Mouse (Mus musculus) frontal cortex, adult (tissue): ENCODE results near the gene Robo3.

Experiments used
- ATAC-seq: cut with Nextera tagmentation; 2 replicates; pipeline ENCODE4 v1.9.2; 2017; ENCODE audit warnings: mild to moderate bottlenecking, moderate library complexity, mixed read lengths; ENCODE audit not compliant: low TSS enrichment

The Robo3 gene

GRCm38 (mm10) chr9:37432720-37433421 is at the start of gene Robo3:
TSS of gene Robo3 (minus strand) at chr9:37433246.
- no peak; the same call in 1 of the 2 replicates for ATAC-seq

- ATAC-seq, result peak; percentile 75
Observed at GRCm38 (mm10) chr9:37474923-37475322, 41.9 kb upstream of the Robo3 start.

- no peak for ATAC-seq
Observed at GRCm38 (mm10) chr9:37473611-37474125, 40.6 kb upstream of the Robo3 start.

GRCm38 (mm10) chr9:37462764-37463163 is 29.7 kb upstream of the Robo3 start:
- ATAC-seq, result peak; percentile 48

- ATAC-seq, result no peak
Observed at GRCm38 (mm10) chr9:37461571-37461970, 28.5 kb upstream of the Robo3 start.

DNA sequence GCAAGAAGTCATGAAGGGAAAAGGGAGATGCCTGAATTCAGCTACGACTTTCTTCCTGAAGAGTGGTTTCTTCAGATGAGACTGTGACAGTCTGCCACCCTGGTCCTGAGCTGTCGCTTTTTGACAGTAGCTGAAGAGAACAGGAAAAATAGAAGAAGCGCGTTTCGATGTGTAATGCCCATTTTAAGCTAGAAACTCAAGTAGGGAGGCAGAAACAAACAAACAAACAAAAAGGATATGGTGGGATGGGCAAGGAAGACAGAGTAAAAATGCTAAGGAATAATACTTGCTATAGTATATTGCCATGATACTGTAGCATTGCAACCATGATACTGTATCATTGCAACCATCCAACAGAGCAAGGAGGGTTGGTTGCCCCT is 27.9 kb upstream of the Robo3 start:
- peak; percentile 20; the same call in 1 of the 2 replicates for ATAC-seq

DNA sequence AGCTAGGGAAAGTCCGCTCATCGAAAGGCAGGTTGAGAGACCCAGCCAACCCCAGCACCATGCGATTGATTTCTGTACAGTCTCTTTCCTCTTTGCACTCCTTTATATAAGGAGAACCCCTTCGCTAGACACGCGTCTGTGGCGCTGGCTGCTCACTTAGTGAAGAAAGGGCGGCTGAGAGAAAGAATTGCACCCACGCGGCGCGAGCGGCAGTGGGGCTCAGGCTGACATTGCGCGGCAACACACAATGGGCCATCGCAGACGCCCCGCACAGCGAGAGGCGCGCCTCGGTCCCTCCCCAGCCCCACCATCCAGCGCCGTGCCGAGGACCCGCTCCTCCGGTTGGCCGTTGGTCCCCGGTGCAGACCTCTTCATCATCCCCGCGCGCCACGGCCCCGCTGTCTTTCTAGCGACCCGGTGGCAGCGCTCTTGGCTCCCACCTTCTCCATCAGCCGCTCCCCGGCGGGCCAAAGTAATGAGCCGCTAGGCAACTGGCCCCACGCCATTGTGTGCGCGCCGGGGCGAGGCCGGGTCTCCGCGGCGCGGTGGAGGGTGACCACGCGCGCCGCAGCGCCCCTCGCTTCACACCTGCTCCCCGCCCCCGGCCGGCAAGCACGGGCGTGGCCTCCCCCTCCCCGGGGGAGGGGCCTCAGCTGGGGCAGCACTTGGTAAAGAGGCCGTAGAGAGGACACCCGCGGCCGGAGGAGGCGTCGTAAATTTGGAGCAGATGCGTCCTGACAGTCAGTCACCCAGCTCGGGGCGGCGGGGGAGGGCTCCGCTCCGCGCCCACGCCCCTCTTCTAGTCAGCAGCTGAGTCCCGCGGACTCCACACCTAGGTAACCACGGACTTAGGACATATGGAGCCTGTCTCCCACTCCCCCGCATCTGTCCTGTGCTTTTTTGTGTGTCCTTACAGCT is 27.3 kb upstream of the Robo3 start:
- peak; percentile 47 for ATAC-seq

GRCm38 (mm10) chr9:37459665-37460042 is 26.6 kb upstream of the Robo3 start:
- no peak for ATAC-seq

DNA sequence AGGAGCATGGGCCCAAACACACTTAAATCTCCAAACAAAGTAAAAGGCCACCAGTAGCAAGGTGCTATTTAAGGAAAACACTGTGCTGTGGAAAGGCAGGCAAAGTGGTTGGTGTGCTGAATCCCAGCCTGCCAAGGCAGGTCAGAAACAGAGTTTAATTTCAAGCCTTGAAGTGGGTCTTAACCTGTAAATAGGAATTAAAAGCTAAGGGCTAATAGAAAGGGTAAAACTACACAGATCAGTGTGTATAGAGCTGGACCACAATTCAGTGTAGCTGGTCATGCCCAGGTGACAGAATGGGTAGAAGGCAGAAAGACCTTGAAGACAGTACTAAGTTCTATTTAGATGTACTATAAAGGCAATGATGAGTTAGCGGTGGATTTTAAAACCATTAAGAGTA is 24.1 kb upstream of the Robo3 start:
- ATAC-seq, result no peak

DNA sequence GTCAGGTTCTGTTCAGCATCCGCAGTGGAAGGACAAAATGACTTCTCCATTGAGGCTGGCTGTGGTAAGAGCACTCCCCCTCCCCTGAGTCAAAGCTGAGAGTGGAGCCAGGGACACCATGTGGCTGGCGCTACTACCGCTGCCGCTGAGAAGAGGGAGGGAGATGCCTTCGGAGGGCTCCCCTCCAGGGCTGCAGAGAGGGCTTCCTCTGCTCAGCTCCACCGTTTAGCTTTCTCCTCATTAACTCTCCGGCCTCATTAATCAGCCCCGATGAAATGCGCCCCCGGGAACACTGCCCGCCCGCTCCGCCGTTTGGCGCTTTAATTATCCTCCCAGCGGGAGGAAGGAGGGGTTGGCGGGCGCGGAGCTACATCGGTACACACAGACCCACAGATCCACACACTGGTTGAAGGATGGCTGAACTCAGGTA is 23.4 kb upstream of the Robo3 start:
- peak; percentile 72 for ATAC-seq

DNA sequence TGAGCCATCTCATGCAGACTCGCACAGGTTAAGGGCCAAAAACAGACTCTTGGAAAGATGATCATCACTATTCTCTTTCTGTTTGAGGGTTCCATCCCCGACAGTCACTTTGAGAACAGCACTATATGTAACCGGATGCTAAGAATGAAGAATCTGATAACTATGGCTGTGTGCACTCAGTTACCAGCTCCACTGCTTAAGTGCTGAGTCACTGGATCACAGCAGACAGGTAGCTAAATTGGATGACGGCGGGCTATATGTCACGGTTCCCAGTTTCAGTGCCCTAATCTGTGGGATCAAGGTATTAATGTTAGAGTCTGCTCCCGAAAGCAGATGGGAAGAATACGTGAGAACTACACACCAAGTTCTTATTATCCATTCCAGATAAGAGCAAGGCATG is 22.8 kb upstream of the Robo3 start:
- ATAC-seq, result no peak

GRCm38 (mm10) chr9:37454991-37455390 is 21.9 kb upstream of the Robo3 start:
- no peak for ATAC-seq

DNA sequence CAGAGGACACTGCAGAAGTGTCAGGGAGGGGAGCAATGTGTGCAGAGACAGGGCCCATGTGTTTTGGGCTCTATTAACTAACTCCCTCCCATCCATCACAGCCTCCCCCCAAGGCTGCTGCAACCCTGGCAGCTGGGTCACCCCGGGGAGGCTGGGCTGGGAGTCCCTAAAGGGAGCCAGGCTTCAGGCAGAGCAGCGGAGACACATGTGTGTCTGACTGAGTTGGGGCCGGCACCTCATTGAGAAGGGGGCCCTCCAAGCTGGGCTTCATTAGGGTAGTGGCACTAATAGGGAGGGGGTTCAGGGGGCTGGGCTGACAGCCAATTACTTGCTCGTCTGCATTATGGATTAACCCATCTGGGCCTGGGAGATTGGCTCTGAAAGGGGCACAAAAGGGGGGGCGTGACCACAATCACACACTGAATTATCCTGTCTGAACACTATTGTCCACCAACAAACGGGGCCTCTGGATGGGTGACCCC is 21.0 kb upstream of the Robo3 start:
- ATAC-seq, result no peak

DNA sequence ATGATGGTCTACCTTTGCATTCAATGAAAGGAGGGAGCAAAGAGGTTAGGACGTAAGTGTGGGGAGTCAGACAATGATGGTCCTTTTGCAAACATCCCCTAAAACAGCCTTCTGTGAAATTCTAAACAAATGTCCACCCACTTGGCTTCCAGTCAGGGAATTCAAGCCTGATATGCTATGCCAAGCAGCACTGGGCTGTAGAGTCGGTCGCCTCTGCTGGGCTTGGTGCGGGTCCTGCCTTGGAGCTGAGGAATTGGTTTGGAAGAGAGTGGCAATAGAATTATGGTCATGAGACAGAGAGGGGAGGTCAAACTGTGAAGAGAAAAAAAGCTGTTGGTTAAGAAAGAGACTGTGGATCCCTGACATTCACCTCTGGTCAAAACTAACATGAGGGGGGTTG is 20.3 kb upstream of the Robo3 start:
- no peak for ATAC-seq

- no peak for ATAC-seq
Observed at GRCm38 (mm10) chr9:37452401-37452800, 19.4 kb upstream of the Robo3 start.

DNA sequence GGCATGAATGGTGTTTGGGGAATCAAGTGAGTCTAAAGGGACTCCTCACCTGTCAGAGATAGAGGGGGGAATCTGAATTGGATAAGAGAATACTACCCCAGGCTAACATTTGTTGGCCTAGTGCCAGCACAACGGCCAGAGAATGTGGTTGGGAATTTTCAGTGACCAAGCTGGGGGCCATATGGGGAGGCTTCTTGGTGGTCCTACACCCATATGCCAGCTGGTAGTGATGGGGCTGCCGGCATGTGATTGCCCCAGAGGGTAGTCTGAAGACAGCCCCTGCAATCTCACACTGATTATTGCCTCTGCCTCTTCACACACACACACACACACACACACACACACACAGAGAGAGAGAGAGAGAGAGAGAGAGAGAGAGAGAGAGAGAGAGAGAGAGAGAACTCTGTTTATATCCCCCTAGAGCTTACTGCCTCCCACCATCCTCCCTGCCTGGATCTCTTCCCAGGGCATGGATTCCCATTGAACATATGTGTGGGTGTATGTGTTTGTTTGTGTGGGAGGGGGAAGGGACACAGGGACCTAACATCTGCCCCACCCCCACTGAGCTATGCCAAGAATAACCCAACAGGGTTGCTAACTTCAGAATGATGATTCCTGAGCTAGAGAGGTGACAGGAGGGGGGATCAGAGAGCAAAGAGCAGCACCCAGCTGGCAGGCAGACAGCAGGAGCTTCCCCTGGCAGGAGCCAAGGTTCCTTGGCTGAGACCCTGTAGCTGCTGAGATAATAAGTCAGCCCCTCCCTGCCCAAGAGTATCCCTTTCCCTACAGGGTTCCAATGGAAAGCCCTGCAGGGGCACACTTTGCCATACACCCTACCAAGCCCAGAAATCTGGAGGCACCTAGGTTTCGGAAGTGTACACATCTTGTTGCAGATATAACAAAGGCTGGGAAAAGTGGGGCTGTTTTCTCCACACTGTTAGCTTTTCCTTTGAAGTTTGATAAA is 5.0 kb upstream of the Robo3 start:
- ATAC-seq, result peak; percentile 57

- no peak for ATAC-seq
Observed at GRCm38 (mm10) chr9:37435616-37436015, 2.6 kb upstream of the Robo3 start.

DNA sequence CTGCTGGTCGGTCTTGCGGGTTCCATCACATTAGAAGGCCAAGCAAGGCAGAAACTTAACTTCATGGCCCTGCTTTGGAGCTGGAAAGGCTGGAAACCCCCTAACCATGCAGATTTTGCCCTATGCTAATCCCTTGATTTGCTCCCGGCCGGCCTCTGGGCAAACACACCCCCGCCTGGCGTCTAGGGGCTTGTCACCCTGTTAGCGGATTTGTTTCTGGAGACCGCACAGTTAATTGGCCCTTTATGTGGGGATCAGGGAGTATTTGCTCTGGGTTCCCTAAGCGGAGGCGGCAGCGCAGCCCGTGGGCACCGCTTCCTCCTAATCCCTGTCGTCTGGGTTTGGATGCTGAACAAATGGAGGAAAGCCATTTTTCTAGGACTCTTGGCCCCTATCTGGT is 1.9 kb upstream of the Robo3 start:
- ATAC-seq, result no peak

DNA sequence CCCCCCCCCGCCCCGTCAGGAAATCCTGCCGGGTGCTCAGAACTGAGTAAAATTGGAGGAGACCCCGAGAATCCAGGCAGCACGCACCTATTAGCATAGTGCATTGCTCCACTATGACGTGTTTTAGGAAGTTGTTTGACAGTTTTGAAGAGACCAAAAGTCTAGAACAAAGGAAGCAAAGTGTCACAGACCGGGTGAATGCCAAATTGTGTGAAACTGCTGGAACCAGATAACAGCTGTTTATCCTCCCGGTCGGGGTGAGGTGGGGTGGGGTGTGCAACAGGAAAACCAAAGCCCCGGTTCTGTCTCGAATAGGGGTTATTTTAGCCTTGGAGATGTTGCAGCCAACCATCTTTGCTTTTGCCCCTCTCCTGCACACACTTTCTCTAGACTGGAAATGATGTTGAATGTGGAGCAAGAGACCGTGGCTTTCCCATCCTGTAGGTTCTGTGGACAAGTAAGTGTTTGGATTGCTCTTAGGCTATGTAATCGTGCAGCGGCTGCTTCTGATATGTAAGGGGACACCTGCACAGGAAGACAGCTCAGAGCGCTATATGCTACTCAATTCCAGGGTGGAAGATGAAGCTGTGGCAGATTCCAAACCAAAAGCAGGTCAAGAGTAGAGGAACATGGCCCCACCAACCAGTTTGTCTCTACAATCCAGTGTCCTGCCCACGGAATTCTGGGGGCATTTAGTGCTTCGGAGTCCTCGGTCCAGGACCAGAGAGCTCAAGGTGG is 946 bp upstream of the Robo3 start:
- ATAC-seq, result no peak

DNA sequence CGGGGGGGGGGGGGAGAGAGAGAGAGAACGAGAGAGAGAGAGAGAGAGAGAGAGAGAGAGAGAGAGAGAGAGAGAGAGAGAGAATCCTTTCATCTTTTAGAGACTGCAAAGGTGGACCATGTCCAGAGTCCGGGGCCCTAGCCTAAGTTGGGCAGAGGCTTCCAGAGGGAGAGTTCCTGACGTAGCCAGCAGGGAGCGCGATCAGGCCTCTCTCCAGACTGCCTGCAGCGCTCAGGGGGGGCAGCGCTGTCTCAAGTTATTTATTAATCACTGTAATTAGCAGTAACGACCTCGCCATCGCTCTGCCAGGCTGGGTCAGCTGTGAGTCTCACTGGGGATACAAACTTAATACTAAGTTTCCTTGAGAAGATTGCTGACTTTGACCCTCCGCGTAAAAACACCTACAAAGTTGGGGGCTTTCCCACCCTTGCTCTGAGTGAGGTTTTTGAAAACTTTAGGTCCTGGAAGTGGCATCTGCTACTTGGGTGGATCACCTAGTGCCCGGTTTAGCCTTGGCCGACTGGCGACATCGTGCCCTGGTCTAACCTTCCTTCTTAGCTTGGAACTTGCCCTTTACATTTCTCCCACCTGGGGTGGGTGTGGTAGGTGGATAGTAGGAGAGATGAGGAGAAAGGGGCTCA is 900 bp downstream of the Robo3 start:
- ATAC-seq, result peak; percentile 51
